Mouse (Mus musculus): ENCODE data around the gene Det1. TPM values are rescaled to one million over a fixed set of nuclear protein-coding genes. Genes with fewer than 3 reads are reported as not detected.

The Det1 gene
- polyA plus RNA-seq, 1 experiment: 13.6 TPM

DNA sequence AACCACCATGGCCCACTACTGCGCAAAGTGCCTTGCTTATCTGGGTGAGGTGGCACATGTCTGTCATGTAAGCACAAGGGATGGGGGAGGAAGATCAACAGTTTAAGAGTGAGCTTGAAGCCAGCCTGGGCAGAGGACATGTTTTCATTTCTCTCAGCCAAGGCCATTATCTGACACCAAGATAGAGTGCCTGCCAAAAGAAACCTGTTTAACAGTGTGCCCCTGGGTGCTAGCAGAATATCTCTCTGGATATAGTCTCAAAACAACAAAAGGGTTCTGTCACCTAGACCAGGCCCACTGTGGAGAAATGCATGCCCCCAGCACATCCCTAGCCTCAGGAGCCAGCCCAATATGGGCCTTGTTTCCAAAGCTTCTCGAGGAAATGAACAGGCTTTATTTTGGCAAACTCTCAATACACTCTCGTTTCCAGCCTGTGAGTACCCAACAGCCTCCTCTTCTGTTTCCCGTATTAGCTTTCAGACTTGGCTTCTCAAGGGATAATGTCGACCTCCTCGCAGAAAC lies 52.4 kb downstream of the Det1 start:
- no peak overlapping the region for H3K4me3 ChIP-seq (ENCODE audit: control insufficient read depth, low read depth, low read length)
- H3K36me3 ChIP-seq (ENCODE audit: control insufficient read depth, insufficient read depth, low read length): no peaks in the 10 kb centered on the region
- TF ChIP-seq CTCF (IDR thresholded peaks at IDR 0.05; ENCODE audit: control insufficient read depth, insufficient read depth, insufficient replicate concordance, low read depth, low read length) (no peak), POLR2A (IDR thresholded peaks at IDR 0.05; ENCODE audit: control insufficient read depth, low read depth, low read length) (no peak)
- H3K27me3 ChIP-seq (ENCODE audit: control insufficient read depth, insufficient read depth, low read length): no peaks in the 10 kb centered on the region
- no peak overlapping the region for H3K27ac ChIP-seq (ENCODE audit: control insufficient read depth, insufficient read depth, low read depth, low read length)
- H3K4me1 ChIP-seq (ENCODE audit: control insufficient read depth, insufficient read depth, low read length): no peaks in the 10 kb centered on the region

- Histone ChIP-seq H3K27me3 (ENCODE audit: control insufficient read depth, insufficient read depth, low read length) (no peaks in the 10 kb centered on the region), H3K27ac (ENCODE audit: control insufficient read depth, insufficient read depth, low read depth, low read length) (no peak overlapping the region), H3K4me1 (ENCODE audit: control insufficient read depth, insufficient read depth, low read length) (no peaks in the 10 kb centered on the region), H3K4me3 (ENCODE audit: control insufficient read depth, low read depth, low read length) (no peak overlapping the region), H3K36me3 (ENCODE audit: control insufficient read depth, insufficient read depth, low read length) (no peaks in the 10 kb centered on the region)
- TF ChIP-seq CTCF (IDR thresholded peaks at IDR 0.05; ENCODE audit: control insufficient read depth, insufficient read depth, insufficient replicate concordance, low read depth, low read length): no peak
- TF ChIP-seq POLR2A (IDR thresholded peaks at IDR 0.05; ENCODE audit: control insufficient read depth, low read depth, low read length): no peak
Measured at GRCm38 (mm10) chr7:78793895-78794570, 53.0 kb downstream of the Det1 start.

DNA sequence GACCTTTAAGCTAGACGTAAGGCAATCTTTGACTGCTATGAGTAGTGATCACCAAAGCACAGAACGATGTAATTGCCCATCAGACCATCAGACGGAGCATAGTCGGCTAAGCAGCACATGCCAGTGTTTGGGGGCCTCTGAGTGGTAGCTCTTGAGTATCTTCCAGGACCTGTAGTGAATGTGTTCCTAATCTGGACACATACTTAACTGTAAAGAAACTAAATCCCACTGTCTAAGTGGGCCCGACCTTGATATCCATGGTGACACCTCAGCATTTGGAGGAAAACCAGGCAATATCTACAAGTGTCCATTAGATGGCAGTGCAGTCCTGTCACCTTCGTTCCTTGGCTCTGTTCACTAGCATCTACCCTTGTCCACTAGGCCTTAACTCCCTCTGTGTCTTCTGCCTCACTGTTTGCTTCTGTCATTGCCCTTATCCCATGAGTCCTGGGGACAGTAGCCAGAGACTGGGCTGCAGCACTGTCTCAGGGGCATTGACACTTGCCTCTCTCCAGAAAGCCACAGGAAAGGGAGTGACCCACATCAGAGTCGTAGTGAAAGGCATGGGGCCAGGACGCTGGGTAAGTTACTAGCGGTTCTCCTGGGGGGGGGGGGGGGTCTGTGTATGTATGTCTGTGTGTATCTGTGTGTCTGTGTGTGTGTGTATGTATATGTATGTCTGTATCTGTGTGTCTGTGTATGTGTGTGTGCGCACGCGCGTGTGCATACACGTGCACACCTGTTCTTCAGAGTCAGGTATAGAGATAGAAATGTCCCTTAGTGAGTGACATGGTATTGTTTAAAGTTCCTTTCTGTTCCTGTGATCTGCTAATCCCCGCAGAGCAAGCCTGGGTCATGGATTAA lies 55.5 kb downstream of the Det1 start:
- H3K27me3 ChIP-seq (ENCODE audit: control insufficient read depth, insufficient read depth, low read length): no peaks in the 10 kb centered on the region
- no peaks in the 10 kb centered on the region for H3K36me3 ChIP-seq (ENCODE audit: control insufficient read depth, insufficient read depth, low read length)
- H3K27ac ChIP-seq (ENCODE audit: control insufficient read depth, insufficient read depth, low read depth, low read length): no peak overlapping the region
- H3K4me1 ChIP-seq (ENCODE audit: control insufficient read depth, insufficient read depth, low read length): no peaks in the 10 kb centered on the region
- H3K4me3 ChIP-seq (ENCODE audit: control insufficient read depth, low read depth, low read length): no peak overlapping the region
- TF ChIP-seq POLR2A (IDR thresholded peaks at IDR 0.05; ENCODE audit: control insufficient read depth, low read depth, low read length): no peak
- peak; percentile 37; the same call in 1 of the 2 replicates for TF ChIP-seq CTCF (IDR thresholded peaks at IDR 0.05; ENCODE audit: control insufficient read depth, insufficient read depth, insufficient replicate concordance, low read depth, low read length)

DNA sequence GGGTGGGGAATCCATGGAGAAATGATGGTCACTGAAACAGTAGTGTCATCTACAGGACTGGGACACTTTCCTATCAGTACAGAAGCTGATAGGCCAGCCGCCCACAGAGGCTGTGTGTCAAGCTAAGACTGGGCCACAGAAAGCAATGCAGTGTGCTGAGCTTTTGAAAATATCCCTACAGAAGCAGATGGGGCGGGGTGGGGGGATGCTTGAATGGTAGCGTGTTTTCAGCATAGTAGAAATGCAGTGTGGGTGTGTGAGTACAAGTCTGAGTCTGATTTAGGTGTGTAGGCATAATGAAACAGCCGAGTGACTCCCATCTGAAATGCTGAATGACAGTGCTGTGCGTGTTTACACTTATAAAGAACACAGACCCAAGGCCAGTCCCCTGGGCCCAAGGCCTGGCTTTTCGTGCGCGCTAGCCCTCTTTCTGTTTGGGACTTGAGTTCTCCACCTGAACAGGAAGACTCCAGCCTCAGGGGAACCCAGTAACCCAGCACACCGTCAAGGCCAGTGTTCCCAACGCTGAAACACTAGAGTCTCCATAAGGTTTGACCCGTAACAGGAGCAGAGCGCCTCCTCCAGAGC lies 59.2 kb downstream of the Det1 start:
- Histone ChIP-seq H3K36me3 (ENCODE audit: control insufficient read depth, insufficient read depth, low read length) (no peaks in the 10 kb centered on the region), H3K27me3 (ENCODE audit: control insufficient read depth, insufficient read depth, low read length) (no peaks in the 10 kb centered on the region), H3K4me3 (ENCODE audit: control insufficient read depth, low read depth, low read length) (no peak overlapping the region), H3K4me1 (ENCODE audit: control insufficient read depth, insufficient read depth, low read length) (no peaks in the 10 kb centered on the region), H3K27ac (ENCODE audit: control insufficient read depth, insufficient read depth, low read depth, low read length) (no peak overlapping the region)
- TF ChIP-seq POLR2A (IDR thresholded peaks at IDR 0.05; ENCODE audit: control insufficient read depth, low read depth, low read length): no peak

DNA sequence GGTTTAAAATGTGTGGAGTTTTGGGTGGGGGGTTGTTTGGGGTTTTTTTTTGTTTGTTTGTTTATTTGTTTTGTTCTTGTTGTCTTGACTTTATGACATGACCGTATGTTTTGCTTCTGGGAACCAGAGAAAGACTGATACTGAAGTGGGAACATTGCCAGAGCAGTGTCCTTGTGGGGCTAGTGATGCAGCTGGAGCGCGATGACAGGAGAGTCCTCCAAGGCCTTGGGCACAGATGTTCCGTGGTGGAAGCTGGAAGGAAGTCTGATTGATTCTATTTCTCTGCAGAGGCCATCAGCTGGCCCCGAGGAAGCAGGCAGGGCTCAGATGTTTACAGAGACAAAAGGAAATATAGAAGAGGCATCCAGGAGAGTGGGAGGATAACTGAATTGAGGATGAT lies 61.2 kb downstream of the Det1 start:
- Histone ChIP-seq H3K36me3 (ENCODE audit: control insufficient read depth, insufficient read depth, low read length) (no peaks in the 10 kb centered on the region), H3K4me1 (ENCODE audit: control insufficient read depth, insufficient read depth, low read length) (no peaks in the 10 kb centered on the region), H3K27ac (ENCODE audit: control insufficient read depth, insufficient read depth, low read depth, low read length) (no peak overlapping the region), H3K4me3 (ENCODE audit: control insufficient read depth, low read depth, low read length) (no peak overlapping the region), H3K27me3 (ENCODE audit: control insufficient read depth, insufficient read depth, low read length) (no peaks in the 10 kb centered on the region)
- TF ChIP-seq POLR2A (IDR thresholded peaks at IDR 0.05; ENCODE audit: control insufficient read depth, low read depth, low read length) (no peak), CTCF (IDR thresholded peaks at IDR 0.05; ENCODE audit: control insufficient read depth, insufficient read depth, insufficient replicate concordance, low read depth, low read length) (no peak)

DNA sequence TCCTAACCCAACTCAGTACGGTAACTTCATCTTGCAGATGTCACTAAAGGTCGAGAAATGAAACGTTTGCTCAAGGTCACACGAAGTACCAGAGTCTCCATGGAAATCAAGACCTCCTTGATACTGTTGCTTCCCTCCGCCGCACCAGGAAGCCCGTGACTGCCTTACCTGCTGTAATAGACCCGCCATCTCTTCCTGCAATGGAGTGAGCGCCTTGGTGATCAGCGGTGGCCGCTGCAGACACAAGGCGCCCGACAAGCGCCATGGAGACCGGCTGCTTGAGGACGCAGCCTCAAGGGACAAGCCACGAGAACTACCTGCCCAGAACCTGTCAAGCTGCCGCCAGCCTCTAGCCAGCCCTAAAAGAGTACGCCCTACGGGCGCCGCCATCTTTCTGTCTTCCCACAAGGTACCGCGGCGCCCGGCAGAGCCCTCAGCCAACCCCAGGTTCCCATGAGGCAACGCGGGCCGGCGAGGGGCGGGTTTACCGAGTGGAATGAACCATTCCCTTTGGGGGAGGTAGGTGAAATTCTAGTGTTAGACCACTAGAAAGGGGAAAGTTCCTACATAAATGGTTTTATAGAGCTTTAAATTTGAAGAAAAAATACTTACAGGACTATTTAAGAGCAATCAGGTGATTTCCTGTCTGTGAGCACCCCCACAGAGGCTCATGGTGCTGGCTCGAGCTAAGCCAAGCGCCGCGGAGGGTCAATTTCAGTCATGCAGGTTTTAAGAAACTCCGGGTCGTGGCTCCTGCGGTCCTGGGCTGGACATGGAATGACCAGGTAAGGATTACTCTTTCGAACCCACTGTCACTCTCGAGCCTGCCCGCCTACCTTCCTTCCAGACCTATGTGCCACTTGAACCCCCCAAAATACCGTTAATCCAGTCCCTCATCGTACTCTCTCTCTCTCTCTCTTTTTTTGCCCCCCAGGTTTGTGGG lies 64.2 kb downstream of the Det1 start, which contains the start of the genes Mrps11 and Mrpl46:
Gene Mrps11 (plus strand): TSS at position 481 of the 943 bp plus-strand sequence.
Gene Mrpl46 (minus strand): TSS at position 893 of the 943 bp plus-strand sequence.
- TF ChIP-seq CTCF (IDR thresholded peaks at IDR 0.05; ENCODE audit: control insufficient read depth, insufficient read depth, insufficient replicate concordance, low read depth, low read length) (no peak), POLR2A (IDR thresholded peaks at IDR 0.05; ENCODE audit: control insufficient read depth, low read depth, low read length) (peak; percentile 61)
- H3K27me3 ChIP-seq (ENCODE audit: control insufficient read depth, insufficient read depth, low read length): no peaks in the 10 kb centered on the region
- peak within 1 kb of the TSS; percentile 85 for H3K4me3 ChIP-seq (ENCODE audit: control insufficient read depth, low read depth, low read length)
- peaks cover 3% of the 10 kb centered on the region for H3K36me3 ChIP-seq (ENCODE audit: control insufficient read depth, insufficient read depth, low read length)
- H3K4me1 ChIP-seq (ENCODE audit: control insufficient read depth, insufficient read depth, low read length): no peaks in the 10 kb centered on the region
- H3K27ac ChIP-seq (ENCODE audit: control insufficient read depth, insufficient read depth, low read depth, low read length): peak within 1 kb of the TSS; percentile 26
